Mouse (Mus musculus) forelimb bud, embryonic 11.5 days (tissue): ENCODE measurements around the gene Oprm1.

Source experiments
- DNase-seq: peaks from one replicate; pipeline ENCODE4 v3.0.0-alpha.2; 2012; ENCODE audit warnings: low read depth, low spot score

The Oprm1 gene

DNA sequence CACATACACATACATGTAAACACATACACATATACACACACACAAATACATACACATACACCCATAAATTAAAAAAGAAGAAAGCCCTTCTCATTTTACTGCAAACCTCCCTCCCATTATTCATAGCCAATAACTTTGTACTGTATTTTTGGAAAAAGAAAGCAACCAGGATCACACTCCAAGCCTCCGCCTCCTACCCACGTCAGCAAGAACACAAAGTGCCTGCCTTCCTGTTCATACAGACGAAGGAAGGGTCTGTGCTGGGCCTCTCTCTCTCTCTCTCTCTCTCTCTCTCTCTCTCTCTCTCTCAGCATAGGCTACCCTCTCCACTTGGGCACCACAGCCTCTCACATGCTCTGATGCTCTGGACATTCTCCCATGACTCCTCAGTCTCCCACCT is 137.5 kb downstream of the Oprm1 start:
- DNase-seq, result no peak

DNA sequence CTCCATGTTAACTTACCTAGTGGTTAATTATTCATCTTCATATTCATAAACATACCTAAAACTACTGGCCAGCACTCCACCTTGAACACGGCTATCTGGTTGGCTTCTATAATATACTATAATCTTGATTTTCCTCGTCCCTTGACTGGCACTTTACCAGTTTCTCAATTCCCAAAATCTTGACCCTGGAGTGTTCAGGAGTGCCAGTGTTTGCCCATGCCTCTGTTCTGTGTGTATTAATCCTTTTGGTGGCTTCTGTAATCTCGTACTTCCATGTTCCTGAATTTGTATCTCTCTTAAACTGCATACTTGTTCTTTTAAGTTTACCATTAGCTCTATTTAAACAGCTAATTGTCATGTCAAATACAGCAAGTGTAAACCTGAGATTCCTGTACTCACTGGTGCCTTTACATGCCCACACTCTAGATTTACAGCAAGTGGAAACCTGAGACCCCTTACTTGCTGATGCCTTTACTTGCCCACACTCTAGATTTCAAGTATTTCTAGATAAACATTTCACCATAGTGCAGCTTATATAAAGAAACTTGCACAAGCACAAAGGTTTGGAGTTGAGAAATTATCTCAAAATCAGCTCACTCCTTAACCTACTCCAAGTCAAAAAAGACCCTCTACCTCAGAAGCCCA is 138.5 kb downstream of the Oprm1 start:
- DNase-seq, result no peak

DNA sequence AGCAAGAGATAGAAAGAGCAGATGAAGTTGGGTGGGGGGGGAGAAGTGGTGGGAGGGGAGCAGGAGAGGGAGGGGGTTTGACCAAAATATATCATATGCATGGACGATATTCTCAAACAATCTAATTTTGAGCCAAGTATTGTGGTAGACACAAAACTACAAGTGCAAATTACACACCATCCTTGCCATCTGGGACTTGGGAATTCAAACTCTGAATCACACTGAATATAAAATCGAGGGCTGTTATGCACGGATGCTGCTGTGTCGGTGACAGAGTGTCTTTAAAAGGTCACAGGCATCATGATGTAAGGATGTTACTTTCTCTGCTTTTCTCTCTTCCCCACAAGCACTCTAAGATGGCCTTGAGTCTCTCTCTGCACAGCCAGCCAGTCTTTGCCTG is 141.8 kb downstream of the Oprm1 start:
- DNase-seq, result no peak

DNA sequence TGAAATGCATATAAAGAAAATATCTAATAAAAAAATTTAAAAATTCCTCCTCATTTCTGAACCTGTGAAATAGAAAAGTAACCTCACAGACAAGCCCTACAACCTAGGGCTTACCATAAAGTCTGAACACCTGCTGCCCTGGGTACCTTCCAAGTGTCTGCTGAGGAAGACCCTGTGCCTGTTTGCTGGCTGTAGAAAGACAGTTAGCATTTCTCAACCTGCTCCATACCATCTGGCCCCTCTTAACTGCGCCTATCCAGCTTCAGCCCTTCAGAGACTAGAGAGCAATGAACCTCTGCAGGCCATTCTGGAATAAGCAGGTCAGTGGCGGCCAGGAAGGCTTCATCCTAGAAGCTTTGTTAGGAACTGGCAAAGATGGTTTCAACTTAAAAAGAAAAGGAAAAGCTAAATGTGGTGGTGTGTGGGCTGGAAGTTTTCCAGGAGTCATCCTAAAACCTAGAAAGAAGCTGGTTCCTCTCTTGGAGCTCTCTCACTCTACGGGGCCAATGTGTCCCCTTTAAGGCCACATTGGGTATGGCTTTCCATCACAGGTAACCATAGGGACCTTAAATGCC is 143.6 kb downstream of the Oprm1 start:
- DNase-seq, result no peak

DNA sequence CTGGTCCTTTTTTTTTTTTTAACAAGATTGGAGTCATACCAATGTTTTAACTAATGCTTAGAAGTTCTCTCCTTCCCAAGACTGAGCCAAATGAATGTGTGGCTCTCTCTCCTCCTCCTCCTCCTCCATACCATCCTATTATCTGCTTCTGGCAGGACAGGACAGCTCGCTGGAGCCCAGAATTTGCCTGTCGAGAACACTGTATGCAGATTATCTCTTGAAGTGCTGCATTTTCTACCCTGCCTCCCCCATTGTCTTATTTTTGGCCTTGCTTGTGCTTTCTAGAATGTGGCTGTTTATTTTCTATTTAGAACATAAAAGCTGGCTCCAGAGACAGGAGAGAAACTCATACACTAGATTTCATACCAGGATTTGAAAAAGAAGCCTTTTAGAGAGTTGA is 151.5 kb downstream of the Oprm1 start:
- DNase-seq, result no peak

DNA sequence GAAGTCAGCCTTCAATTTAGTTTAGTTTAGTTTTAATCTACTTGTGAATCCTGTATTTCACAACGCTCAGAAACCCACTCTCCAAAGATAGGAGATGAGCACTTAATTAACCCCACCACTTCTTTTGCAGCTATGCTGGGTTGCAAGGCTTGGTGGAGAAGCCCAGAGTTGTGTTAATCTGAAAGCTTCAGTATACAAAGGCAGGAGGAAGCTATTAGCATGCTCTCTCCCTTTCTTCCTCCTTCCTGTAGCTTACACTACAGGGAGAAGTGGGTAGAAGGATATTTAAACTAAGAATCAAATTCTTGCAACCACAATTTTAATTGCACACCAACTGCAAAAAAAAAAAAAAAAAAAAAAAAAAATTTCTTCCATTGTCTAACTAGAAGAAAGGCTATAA is 157.7 kb downstream of the Oprm1 start:
- no peak for DNase-seq

DNA sequence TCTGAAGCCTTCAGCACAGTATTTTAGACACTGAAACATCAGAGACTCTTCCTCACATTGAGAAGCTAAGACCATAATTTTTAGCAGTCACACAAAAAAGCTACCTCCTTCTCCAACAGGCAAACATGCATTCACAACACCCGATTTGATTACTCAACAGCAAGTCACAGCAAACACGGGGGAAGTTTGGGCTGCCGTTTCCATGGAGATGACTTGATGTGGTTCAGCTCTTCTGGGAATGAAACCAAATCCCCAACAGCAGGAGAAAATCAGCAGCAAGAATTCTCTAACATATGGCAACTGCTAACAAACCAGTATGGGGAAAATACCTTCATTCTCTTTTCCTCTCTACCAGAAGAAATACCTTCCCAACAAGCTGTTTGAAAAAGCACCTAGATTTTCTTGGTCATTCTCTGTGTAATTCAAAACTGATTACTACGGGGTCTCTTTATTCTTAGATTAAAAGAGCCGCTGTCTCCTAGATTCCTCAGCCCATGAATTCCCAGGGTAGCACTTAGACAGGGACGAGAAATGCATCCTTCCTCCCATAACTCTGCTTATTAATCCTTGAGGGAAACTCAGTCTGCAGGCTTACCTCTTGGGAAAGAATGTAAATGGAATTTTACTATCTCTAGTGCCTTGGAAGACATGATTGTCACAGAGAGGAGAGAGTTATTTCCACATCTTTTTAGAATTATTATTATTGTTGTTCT is 158.4 kb downstream of the Oprm1 start:
- peak; percentile 80 for DNase-seq

DNA sequence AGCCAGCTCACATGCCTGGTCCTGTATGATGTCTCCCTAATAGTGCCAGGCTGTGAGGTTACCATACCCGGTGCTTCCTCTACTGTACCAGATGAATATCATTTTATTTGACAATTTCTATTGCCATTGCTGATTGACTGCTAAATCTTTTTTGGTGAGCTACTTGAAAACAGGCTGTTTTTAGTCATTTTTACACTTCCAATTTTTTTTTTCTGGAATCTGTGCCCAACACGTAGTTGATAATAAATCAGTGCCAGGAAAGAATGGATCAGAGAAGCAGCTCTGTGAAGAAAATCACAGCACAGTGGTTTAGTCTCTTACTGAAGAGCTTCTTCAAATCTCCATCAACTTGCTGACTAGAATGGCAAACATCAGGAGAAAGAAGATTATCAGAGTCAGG is 168.4 kb downstream of the Oprm1 start:
- DNase-seq, result no peak

DNA sequence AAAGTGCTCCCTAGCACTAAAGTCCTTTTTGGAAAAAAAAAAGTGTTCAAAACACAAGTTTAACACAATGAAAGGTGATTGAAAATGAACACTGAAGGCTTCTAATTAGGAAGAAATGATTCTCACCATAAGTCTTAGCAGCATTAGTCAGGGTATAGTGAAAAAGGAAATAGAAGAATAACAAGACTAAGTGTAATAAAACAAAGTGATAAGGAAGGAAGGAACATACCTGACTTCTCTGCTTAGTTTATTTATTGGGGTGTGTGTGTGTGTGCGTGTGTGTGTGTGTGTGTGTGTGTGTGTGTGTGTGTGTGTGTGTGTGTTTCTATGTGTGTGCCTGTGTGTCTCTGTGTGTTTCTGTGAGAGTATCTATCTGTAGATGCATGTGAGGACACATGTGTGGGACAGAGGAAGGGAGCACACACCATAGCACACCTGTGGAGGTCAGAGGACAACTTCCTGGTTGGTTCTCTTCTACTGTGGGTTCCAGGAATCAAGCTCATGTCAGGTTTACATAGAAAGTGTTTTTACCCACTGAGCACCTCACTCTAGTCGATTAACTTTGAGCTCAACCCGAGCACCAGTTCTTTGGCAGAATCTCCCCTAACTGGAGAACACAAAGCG is 169.4 kb downstream of the Oprm1 start:
- no peak for DNase-seq

DNA sequence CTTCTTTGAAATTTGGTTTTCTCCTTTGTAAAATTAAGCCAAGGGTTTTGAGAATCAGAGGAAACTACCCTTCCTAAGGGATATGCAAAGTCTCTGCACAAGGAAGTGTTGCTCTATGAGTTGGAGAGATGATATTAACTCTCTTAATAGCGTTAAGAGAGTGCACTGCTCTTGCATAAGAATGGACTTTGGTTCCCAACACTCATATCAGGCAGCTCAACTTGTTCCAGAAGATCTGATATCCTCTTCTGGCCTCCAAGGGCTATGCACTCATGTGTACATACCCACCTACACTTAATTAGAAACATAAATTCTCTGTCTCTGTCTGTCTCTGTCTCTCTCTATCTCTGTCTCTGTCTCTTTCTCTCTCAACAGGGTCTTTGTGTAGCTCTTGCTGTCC is 170.6 kb downstream of the Oprm1 start:
- DNase-seq, result no peak

DNA sequence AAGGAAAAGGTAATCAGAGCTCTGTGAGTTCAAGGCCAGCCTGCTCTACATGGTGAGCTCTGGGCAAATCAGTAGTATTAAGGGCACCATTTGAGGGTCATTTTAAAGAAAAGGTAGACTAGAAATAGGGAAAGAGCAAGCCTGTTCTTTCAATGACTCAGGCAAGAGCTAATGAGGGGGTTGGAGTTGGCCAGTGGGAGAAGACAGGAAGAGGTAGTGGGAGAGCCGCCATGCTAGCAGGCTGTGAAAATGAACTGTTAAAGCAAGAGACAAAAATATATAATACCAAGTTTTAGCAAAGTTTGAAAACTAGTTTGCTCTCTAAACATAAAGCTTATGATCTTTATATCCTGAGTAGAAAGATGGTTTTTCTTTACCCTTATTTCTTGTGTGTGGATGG is 172.1 kb downstream of the Oprm1 start:
- DNase-seq, result no peak

DNA sequence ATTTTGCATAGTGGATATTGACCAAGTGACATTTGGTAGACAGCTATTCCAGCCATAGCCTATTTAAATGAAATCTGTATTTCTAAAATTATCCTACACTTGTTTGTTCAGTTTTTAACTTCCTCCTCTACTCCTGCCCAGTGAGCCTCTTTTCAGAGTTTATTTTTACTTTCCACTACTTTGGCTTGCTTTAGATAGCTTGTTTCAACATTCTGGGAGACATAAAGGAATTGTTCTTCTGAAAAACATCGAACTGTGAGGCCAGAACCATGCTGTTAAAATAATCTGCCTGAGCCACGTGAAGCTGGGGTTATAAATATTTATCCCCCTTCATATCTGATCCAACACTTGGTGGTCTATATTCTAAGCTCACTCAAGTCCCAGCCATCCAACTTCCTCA is 172.6 kb downstream of the Oprm1 start:
- no peak for DNase-seq

DNA sequence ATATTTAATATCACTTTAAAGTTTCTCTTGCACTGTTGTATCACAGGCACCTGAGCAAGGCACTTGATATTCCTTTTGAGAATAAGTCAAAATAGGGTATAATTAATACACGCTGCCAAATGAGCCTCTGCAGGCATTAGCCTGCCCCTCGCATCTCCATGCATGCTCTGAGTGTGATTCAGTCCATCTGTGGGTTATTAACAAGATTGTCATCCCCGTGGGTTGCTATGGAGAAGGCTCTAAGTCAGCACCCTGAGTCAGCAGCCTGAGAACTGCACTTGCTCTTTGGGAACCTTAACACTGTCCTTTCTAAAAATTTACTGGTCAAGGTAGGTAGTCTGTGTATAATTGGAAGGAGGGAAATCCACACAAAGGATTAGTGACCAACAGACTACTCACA is 176.5 kb downstream of the Oprm1 start:
- no peak for DNase-seq

DNA sequence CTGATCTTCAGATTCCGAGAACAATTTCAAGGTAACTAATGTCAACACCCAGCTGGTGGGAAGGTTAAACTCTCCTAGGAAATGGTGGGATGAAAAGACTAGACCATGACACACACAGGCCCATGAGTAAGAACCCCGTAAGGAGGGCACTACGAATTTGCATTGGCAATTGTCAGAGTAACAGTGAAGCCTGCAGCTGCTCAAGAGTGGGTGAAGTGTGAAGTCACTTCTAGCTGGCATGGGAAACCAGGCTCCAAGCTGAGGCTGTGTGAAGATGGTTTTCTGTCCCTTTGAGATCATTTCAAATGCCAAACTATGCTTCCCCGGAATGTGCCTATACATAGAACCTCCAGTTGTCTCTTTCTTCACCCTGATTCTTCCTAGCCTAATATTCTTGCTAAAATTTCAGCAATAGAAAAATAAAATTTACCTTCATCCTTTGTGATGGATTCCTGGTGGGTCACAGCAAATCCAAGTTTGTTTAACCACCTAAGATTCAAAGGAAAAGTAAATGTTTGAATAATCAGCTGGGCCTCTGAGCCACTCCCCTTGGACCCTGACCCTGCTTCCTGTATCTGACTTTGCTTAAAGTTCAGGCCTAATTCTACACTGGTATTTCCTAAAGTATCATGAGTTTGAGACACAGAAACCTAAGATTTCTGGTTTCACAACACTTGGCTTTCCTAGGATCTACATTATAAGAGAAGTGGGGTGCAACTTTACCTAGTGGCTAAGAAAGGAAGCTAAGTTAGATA is 178.5 kb downstream of the Oprm1 start:
- DNase-seq, result no peak

DNA sequence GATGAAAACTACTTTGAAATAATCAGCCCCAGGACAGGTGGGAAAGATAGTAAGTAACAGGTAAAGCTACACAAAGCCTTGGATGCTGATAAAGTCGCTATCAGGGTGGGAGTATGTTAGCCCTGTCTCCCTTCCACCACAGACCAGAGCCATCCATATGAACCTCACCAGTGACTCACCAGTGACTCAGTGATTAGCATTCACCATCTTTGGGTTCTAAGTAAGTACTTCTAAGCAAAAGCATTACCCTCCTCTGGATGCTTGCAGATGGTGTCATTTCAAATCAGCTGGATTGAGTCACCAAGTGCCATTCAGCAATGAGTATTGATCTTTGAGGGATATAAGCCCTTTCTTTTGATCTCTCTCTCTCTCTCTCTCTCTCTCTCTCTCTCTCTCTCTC is 194.8 kb downstream of the Oprm1 start:
- no peak for DNase-seq

DNA sequence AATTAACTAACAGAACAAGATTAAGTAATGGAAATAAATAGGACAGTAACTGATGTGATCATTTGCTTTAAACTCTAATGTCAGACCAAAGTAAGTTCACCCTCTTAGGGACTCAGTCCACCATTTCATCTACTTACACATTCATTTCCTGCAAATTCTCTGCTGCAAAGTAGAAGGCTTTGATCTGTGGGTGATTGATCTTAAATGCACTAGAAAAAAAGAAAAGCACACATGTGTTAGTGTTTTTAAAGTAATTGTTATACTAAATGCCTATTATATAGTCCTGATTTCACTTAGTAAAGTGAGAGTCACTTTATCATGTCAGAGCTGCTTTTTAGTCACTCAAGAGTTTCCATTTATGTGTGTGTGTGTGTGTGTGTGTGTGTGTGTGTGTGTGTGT is 196.2 kb downstream of the Oprm1 start:
- DNase-seq, result no peak

DNA sequence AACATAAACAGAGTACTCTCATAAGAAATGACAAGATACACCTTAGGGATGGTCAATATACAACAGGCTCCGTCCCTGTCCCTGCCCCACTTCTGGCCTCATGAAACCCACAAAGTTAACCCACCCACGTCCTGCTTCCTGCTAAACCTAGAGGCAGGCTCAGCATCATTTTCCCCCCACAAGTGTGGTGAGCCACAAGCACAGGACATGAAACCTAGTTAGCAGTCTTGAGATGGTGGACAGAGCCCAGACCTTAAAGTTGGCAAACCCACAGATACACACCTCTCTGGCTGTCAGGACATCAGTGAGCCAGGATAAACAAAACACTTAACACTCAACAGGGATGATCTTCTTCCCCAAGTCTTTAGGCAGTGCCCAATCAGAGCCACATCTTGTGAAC is 198.1 kb downstream of the Oprm1 start:
- no peak for DNase-seq

DNA sequence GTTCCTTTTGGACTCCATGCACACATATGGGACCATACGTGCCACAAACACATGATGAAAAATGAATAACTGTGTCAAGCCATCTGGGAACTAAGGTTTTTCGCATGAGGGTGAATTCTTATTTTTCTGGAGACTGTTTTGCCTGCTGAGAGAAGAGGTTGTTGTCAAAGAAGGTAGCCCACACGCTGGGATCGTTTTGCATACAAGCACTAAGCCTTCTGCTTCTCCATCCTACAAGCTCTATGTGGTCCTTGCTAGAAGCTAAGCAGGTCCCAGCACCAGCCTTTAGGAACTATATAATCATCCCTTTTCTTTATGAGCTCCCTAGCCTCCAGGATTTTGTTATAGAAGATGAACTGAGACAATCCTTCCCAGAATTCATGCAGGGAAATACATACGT is 200.5 kb downstream of the Oprm1 start:
- DNase-seq, result no peak

DNA sequence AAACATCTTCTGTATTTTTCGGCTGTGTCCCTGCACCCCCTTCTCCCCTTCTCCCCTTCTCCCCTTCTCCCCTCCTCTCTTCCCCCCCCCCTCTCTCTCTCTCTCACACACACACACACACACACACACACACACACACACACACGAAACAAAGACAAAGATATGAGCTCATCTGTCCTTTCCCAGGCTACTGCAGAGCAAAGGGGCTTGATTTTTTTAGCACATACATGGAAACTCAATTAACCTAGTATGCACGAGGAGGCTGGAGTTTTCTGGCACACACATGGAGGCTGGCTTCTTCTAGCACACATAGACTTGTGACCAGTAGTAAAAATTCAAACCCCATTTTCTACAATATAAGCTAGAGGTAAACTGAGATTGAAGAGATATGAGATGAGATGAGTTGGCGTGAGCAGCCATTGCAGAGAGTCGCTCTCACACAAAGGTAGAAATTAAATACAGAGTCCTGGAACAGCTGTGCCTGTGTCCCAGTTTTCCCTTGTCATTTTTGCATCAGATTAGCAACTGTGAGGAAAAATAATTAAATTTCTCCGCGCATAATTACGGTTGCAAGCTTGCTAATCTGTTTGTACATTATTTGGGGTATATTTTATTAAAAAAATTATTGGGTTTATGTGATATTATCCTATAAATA is 209.4 kb downstream of the Oprm1 start:
- DNase-seq, result no peak

DNA sequence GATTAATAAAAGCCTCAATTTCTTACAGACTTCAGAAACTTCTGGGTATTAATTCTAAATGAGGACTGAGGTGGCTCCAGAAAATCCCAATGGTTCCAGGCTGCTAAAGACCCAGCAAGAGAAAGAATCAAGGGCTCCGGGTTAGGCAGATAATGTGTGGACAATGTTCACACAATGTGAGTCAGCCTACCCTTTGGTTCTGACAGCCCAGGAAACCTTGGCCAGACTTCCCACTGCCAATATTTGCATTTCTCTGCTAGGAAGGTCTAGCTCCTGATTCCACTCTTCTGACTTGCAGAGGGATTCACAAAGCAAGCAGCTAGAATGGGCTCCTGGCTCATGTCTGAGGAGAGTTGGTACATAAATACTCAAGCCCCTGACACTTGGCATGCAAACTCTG is 210.0 kb downstream of the Oprm1 start:
- DNase-seq, result no peak

DNA sequence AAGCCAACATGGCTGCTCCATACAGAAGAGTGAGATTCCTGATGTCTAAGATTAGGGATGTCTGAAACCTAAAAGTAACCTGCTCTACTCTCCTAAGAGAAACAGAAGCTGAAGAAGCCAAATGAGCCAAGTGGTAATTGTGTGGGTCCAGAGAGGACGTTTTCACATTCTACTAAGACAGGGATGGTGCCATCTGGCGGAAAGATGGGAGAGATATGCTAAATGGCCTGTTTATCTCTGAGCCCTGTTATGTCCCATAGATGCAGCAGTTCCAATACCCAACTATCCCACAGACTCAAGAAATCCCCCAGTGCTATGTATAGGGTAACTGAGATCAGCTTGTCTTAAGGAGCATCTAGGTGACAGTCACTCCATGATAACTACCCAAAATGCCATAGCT is 219.5 kb downstream of the Oprm1 start:
- no peak for DNase-seq

DNA sequence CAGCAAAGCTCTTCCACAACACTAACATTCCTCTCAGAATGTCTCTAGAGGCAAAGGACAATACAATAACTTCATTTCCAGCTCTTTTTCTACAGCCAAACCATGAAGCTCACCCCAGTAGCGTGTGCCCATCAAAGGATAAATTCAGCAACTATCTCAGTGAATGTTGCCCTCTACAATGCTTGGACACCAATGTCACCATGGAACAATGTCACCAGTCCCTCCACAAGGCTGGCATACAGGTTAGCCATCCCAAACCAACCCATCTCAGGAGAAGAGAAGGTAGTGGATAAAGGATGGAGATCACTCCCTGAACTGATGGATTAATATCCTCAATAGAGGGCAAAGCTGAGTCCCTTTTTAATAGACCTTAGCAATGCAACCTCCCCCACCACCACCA is 220.4 kb downstream of the Oprm1 start:
- no peak for DNase-seq
